Mouse (Mus musculus) C2C12 (cell line): ENCODE measurements around the gene Phospho1.

Experiments
- CEBPB ChIP-seq: IDR thresholded peaks from one replicate; pipeline ENCODE4 v1.6.1; 2011; ENCODE audit warnings: low read depth, mild to moderate bottlenecking, control low read depth, moderate library complexity
- CTCF ChIP-seq: IDR thresholded peaks from one replicate; pipeline ENCODE4 v1.5.1; 2011; ENCODE audit not compliant: control insufficient read depth, insufficient read depth, insufficient read length

DNA sequence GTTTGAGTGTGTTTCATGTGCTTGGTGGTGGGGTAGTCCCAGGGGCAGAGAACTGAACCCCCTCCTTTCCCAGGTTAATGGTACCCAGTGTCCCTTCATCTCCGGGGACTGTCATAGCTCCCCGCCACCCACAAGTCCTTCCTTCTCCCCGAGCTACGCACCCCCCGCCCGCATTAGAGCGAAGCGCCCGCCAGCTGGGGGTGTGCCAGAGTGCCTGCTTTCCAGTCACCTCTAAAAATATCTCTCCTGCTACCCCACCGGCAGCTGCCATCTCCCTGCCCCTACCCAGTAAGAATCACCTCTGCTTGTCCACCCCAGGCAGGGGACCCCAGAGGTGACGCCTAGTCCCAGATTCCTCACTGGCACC is 561 bp downstream of the Phospho1 start:
- TF ChIP-seq CTCF, result no peak
- TF ChIP-seq CEBPB, result no peak
